Mouse (Mus musculus): ENCODE measurements around the gene Pxdc1.

Pxdc1 gene

DNA sequence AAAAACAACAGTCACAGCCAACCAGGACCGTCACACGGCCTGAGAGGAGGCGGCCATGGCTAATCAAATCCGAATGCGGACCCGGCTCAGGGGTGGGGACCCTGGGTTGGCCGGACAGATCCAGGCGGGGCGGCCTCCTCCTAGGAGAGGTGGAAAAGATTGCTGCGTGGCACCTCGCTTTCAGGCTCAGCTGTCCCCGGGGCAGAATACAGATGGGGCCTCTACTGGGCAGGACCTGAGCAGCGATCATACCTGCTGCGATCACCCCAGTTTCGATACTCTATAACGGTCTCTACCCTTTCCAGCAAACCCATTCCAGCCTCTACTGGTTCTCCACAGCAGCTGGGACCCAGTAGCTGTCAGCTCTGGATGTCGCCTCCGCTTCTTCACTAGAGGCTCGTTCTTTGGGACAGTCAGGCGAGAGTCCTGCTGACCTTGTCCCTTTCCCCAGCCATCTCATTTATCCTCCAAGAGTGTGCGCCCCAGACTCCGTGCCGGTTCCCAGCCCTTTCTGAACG, 1.8 kb downstream of the Pxdc1 start:
- no peak for DNase-seq (ENCODE audit: low read depth, low spot score)

DNA sequence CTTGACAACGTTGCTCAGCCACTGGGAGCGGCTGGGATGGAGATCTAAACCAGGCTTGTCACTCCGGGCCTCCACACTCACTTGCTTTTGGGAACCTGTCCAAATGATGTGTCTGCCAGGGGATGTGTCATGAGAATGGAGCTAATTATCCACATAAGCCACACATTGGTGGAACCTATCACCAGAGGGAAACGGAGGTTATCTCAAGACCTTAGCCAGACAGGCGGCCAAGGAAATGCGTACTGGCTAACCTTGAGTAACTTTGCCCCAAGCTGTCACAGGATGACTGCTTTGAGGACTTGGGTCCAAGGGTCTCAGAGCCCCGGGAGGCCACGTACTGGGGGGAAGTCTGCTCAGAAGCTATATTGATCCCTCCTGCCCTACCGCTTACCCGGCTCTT, 2.3 kb downstream of the Pxdc1 start:
- no peak for DNase-seq (ENCODE audit: low read depth, low spot score)

DNA sequence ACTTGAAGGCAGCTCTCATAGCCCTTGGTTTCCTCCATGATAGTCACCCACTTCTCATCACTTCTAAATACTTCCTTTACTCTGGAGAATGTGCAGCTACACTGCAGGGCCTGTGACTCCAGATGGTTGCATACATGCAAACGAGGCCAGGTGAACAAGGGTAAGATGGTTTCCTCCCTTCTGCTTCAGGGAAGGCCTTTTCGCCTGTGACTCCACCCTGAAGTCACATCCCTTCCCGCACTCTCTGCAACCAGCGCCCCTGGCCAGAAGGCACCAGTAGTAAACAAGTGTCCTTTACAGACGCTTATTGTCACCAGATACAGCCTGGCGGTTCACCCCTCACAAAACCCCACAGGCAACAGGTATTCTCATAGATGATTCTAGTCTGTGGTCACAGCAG, 2.9 kb downstream of the Pxdc1 start:
- DNase-seq (ENCODE audit: low read depth, low spot score) = no peak

DNA sequence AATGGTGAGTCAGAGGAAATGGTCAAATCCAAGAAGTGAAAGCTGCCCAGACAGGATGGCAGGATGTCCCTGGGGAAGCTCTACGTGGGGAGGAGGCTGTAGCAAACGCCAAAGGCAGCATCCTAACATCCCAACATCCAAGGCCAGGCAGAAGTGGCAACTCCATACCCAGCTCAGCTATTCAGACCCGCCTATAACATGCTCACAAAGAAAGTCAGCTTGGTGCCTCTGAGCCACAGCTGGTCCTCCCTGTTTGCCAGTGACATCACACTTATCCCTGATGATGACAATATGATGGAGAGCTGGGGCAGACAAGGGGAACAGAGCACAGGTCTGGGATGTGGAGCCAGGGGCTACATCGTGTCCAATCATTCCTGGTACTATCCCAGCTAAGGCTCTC, 5.5 kb downstream of the Pxdc1 start:
- DNase-seq (ENCODE audit: low read depth, low spot score) = no peak

DNA sequence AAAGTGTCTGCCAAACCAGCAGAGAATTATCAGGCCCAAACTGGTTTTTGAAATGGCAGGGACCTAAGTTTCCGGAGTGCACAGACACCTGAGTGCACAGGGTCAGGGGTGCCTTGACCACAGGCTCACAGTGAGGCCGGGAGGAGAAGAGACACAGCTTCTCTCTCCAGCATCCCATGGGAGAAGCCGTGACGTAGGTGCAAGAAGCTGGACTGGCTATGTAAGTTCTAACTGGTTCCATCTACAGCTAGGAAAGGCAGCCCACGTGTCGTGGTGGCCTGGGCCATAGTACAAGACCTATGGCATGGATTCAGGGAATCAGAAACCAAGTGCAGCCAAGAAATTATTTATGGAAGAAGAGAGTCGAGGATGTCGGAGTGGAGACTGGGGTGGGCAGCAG, 6.1 kb downstream of the Pxdc1 start:
- no peak for DNase-seq (ENCODE audit: low read depth, low spot score)

DNA sequence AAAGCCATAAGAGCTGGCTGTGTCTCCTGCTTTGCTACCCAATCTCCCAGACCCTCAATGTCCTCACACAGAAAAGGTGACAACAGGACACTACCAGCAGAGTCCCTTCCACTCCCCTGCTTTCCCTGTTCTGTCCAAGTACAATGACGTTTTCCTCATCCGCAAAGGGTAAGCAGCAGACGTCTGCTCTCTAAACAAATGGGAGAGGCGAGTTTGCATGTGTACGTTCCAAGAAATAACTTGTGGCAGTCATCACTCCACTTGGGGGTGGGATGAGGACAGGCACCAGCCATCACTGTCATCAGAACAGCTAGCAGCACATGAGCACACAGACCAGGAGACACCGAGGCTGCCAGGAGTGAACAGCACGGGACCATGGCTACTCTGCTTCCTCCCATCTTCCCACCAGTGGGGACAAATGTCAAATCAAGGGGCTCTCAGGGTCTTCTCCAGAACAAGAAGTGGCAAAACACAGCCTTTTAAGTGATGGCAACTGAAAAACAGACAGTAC, 7.0 kb downstream of the Pxdc1 start:
- no peak for DNase-seq (ENCODE audit: low read depth, low spot score)

DNA sequence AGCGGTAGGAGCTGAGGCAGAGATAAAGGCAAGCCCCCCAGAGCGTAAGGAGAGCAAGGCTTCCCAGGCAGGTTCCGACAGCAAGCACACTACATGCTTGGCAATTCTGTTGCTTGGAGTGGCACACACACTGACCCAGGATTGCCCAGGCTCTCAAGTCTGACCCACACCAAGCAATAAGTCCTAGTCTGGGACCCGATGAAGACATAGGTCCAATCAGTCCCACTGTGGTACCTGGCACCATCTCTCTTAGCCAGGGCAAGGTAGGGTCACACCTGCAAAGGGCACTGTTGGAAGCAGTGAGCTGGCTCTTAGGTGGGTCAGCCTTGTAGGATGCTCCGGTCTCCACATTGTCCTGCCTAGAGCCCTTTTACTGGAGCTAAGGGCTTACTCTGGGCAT, 7.8 kb downstream of the Pxdc1 start:
- no peak for DNase-seq (ENCODE audit: low read depth, low spot score)

DNA sequence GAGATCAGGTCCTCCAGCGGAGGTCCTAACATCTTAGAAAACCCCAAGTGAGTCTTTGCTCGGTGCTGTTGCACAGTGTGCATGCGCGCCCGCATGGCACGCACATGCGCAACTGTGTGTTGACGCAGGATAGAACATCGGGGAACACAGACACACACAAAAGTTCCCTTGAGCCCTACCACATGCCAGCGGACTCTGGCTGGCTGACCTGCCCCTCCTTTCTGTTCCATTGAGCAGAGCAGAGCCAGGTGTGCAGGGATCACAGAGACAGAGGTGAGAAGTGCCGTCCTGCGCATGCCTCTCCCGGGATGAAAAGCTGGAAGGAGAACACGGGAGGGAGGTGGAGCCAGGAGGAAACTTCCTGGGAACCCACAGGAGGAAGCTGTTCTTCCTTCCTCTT, 8.9 kb downstream of the Pxdc1 start:
- DNase-seq (ENCODE audit: low read depth, low spot score) = no peak

DNA sequence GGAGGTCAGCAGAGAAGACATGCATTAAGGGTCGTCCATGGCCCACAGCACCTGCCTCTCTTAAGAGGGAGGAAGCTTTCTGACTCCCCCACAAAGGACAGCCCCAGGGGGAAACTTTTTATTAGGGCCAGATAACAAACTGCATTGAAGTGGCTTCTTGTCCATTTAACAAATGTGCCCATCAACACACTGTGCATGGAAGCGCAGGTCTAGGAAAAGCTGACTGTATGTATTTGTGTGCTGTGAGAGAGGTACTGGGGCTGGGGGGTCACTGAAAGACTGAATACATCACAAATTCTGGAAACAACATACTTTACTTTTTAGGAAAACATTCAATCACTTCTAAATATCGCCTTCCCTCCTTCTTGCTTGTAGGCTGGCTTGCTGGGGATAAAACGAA, 9.4 kb downstream of the Pxdc1 start:
- no peak for DNase-seq (ENCODE audit: low read depth, low spot score)

DNA sequence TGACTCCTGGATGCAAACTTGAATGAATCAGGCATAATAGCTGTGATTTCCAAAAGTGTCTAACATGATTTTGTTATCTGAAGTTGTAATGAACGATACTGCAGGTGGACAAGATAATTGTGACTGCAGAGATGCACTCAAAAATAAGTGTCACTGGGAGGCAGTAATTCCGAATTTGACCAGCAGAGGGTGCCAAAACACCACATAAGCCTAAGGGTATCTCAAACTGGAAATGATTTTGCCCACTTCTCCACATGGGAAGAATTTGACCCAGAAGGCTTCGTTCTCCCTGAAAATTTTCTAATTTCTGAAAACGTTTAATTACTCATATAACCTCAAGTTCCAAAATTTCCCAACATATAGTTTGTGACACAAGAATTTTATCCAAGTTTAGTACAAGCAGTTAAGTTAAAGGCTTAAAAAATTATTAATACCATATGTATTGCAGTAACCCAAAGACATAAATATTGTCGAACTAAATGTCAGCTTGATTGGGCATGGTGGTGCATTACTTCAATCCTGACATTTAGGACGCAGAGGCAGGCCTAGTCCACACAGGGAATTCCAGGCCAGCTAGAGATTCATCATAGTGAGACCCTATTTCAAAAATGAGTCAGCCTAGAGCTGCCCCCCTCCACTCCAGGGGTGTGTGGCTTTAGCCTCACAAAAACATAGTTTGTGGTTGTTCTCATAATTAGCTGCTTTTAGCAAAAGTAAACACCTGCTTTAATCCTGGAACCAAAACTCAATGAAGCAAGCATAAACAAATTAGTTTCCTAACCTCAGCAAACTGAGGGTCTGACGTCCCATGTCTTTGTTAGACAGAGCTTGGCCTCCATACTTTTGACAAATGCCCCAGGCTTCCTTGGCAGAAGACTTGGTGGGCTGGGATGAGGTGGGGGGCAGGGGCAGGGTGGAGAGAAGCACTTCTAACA, 10.1 kb downstream of the Pxdc1 start:
- DNase-seq (ENCODE audit: low read depth, low spot score) = peak; percentile 49

DNA sequence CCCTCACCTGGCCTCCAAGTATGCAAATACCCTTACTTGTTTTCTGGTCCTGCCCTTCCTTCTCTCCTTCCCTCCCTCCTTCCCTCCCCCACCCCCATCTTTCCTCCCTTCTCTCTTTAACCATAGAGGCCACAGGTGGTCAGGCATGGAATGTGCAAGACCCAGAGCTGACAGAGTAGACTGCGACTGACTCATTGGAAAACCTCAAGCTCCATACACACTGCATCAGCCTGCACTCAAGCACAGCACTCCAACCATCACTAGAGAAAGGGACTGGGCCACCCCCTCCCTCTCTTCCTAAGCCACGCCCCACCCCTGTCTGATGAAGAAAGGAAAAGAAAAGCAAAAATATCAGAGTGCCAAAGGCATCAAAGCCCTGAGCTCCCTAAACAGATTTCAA, 12.2 kb downstream of the Pxdc1 start:
- DNase-seq (ENCODE audit: low read depth, low spot score) = no peak

DNA sequence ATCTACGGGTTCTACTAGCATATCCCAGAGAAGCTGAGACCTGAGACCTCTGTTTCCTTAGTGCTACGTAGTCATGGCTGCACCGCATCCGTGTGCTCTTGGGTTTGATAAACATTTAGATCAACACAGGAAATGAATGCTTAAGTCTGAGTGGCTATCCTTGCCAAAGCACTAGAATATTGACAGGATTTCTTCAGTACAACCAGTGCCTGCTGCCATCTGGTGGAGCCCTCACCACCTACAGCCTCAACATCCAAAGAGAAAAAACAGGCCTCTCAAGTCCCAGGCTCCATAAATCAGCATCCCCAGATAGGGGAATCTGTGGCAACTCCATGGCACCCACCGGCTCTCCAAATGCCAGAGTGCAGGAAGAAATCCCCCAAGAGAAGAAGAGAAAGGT, 17.3 kb downstream of the Pxdc1 start:
- peak; percentile 33 for DNase-seq (ENCODE audit: low read depth, low spot score)

DNA sequence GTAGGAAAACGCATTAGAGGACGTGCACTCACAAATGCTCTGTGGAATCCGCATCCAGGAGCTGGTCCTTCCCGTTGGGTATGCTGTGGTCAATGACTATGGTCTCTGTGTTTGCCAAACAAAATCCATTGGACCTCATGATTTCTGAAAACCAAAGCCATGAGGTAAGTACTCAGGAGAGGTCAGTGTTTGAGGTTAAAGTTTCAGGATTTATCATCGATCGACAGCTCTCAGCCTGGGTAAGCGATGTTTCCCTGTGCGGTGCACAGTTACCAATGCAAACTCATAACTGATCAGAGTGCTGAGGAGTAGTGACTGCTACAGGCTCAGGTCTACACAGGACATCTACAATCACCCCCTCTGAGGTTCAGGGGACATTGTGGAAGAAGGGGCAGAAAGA, 23.0 kb downstream of the Pxdc1 start:
- no peak for DNase-seq (ENCODE audit: low read depth, low spot score)

DNA sequence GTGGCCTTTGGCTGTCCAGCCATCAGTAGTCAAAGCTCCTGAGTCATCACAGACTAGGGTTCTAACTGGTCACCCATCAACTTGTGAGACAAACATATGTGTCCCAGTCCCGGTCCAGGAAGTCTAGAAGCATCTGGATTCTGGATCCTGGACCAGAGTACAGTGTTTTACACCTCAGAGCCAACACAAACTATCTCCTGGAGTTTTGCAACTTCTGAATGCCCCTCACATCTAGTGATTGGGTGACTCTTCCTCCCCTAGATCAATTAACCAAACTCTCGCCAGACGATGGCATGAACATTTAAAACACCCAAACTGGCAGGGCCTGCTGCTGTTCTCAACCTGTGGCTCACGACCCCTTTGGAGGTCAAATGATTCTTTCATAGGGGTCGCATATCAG, 23.5 kb downstream of the Pxdc1 start:
- no peak for DNase-seq (ENCODE audit: low read depth, low spot score)

DNA sequence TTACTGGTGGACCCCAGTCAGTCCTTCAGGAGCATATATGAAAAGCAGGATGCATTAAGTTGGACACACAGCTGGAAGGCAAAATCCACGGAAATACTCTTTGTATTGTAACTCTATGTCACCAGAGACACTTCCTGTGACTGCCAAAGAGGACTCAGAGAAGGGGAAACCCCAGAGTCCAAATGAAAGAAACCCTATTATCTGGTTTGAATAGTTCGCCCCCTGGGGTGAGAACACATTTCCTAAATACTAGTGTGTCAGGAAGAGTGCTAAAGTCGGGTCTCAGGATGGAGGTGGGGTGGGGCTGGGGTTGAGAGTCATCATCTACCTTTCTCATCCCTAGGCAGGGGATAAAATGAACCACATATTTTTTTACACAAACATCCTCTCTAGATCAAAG, 25.8 kb downstream of the Pxdc1 start:
- no peak for DNase-seq (ENCODE audit: low read depth, low spot score)

DNA sequence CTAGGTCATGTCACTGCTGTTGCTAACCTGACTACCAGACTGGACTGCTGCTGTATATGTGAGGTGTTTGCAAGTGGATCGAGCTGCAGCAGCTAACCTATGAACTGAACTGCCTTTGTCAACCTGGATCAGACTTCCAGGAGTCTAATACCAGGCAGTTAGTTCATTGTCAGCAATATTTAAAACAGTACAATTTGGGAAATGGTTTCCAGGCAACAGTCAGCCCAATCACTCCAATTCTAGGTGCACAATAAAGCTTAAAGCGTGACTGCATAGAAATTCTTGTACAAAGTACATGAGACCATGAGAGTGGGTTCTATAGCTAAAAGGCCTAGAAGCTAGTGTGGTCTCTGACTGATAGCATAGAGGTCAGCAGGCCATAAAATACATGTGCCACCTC, 28.9 kb downstream of the Pxdc1 start:
- DNase-seq (ENCODE audit: low read depth, low spot score) = no peak

DNA sequence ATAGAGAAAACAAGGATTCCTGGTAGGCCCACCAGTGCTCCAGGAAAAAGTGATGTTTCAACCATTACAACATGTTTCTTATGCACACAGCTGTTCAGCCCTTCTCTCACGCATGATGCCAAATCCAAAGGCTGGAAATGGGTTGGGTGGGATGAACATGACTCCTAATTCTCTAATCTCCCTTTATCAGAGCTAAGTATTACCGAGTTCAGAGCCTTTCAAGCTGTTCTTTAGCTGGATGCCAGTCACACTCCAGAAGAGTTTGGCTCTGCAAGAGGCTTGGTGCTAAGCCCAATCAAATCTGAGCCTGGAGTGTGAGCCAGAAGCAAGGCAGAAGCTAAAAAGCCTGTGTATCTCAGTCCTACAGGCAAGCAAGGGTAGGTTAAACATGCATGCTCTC, 40.9 kb downstream of the Pxdc1 start:
- no peak for DNase-seq (ENCODE audit: low read depth, low spot score)

DNA sequence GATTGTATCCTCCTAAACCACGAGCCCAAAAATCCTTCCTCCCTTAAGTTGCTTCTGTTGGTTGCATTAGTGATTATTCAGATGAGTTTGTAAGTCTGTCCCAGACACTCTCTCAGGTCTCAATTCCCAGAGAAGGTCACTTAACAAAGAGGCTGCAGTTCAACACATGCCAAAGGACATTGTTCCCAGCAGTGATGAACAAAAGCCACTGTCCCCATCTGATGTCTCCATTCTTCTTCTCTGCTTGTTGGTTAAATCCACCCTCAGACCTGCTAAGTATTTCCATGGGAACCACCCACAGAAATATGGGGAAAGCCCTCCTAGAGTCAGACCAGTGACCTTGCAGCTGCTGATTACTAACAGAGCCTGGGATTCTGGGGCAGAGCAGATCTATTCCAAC, 43.6 kb downstream of the Pxdc1 start:
- no peak for DNase-seq (ENCODE audit: low read depth, low spot score)

DNA sequence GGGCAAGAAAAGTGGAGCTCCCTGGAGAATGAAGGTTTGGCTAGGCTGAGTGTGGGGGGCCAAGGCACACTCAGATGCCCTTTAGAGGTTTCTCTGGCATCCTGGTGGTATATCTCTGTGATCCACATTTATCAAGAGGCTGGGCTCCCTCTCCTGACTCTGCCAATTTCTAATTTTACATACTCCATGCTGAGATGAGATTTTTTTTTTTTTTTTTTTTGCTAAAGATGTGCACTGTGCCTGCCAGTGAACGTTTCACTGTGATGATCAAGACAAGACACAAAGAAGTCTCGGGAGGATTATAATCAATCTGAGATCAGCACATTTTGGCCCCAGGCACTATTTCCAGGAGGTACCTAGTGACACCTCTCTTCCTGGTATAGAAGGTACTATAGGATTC, 46.2 kb downstream of the Pxdc1 start:
- no peak for DNase-seq (ENCODE audit: low read depth, low spot score)

DNA sequence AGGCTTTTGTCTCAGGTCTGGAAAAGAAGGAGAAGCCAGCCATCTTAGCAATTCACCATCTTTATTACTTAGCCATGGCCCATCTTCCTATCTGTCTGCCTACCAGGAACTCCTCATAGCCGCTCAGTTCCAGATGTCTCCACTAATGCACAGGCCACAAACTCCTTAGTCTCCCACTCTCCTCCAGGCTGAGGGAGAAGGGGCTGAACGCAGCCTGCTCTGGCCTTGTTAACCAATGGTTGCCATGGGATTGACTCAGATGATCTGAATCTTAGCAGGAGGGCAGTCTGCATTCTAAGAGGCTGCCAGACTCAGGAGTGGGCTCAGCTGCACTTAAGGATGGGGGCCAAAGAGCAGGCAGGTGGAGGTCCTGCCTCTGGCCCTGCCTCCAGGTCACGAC, 47.4 kb downstream of the Pxdc1 start:
- DNase-seq (ENCODE audit: low read depth, low spot score) = no peak

DNA sequence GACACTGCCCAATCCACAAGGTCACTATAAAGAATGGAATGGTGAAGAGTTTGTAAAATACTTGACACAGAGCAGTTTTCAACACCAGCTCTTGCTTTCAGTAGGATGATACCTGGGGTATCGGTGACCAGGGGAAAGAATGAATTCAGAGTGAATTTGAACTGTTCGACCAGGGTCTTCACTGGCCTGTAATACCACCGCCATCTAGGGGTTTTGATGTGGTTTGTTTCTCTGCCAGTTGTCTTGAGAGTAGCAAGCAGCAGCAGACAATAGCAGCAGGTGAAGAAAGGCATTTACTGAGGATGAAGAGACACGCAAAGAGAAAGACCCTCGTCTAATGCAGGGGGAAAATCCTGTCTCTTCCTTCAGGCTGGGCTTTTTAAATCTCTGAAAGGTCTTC, 48.1 kb downstream of the Pxdc1 start:
- no peak for DNase-seq (ENCODE audit: low read depth, low spot score)

DNA sequence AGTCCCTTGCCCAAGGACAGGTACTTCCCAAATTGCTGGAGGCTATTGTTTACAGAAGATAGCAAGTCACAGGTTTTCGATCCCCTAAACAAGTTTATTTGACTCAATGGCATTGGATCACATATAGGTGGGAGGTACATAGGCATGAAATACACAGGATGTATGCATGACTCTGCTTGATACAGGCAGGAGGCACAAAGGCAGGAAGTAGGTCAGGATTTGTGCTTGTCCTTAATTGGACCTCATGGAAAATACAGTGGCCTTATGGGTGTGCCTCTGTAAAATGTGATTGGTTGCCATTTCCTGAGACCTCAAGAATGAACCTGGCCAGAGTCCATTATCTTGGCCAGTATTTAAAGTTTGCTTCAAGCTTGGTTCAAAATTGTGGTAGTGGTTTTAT, 48.9 kb downstream of the Pxdc1 start:
- DNase-seq (ENCODE audit: low read depth, low spot score) = no peak

DNA sequence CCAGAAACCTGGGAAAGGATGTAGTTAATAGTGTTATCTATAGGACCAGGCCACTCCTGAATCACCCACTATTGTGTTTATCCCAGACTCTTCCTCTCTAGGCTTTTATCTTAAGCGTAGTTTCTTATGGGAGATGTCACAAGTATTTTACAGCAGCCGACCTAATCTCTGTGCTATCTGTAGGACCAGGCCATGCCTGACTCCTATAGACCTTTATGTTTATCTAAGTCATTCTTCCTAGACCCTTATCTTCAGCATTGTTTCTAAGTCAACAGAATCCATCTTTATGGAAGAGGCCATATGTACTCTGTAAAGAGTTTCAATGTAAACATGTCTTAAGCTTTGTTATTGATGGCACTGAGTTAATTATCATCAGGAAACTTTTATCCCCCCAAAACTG, 50.5 kb downstream of the Pxdc1 start:
- no peak for DNase-seq (ENCODE audit: low read depth, low spot score)

Data from retina, adult 2 months (tissue).